Mouse (Mus musculus) embryonic fibroblast, embryonic 13.5 days (primary cell): Measurements from ENCODE around the gene Vwa5b1.

Source experiments
- CTCF ChIP-seq: IDR thresholded peaks from 2 replicates; pipeline ENCODE4 v1.5.1; 2011; ENCODE audit warnings: mild to moderate bottlenecking, control low read depth, low read length, moderate library complexity, borderline replicate concordance; ENCODE audit not compliant: insufficient read depth
- POLR2A ChIP-seq: IDR thresholded peaks from 2 replicates; pipeline ENCODE4 v1.6.1; 2011; ENCODE audit warnings: low read depth, mild to moderate bottlenecking, control low read depth, low read length, moderate library complexity

DNA sequence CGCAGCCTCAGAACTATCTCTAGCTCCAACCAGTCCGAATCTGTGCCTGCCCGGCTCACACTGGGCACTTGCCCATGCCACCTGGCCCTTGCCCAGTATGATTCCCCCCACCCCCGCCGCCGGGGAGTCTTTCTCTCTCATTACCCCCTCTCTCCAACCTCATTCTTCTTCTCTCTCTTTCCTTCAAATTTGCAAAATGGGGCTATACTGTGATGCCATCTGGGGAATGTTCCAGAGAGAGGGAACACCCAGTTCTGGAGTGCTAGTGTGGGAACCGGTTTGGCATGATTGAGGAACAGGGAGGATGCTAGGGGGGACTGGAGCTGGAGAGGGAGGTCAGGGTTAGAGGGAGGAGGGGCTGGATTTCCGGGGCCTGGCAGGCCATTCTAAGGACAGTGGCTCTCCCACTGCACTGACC, 82.2 kb downstream of the Vwa5b1 start:
- no peak for TF ChIP-seq CTCF
- TF ChIP-seq POLR2A: no peak
